Mouse (Mus musculus) hindbrain, embryonic 16.5 days (tissue): ENCODE data around the gene Zfp217. TPM values are rescaled to one million over a fixed set of nuclear protein-coding genes. Genes with fewer than 3 reads are reported as not detected.

Experiments used
- ATAC-seq: fragments of 200-750 bp; cut with Nextera tagmentation; 2 replicates; pipeline ENCODE4 v1.8.0; 2017; ENCODE audit warnings: moderate TSS enrichment, moderate library complexity
- H3K27ac ChIP-seq: fragments of 300-500 bp; sonication (generic); 2 replicates; pipeline ENCODE4 v1.5.1; 2014; ENCODE audit warnings: low read depth, mild to moderate bottlenecking, control low read depth, low read length, moderate library complexity
- H3K27me3 ChIP-seq: fragments of 300-500 bp; sonication (generic); replicated peaks from 2 replicates; pipeline ENCODE4 v1.6.1; 2014; ENCODE audit warnings: low read length; ENCODE audit not compliant: control insufficient read depth, insufficient read depth
- H3K36me3 ChIP-seq: fragments of 300-500 bp; sonication (generic); 2 replicates; pipeline ENCODE4 v1.6.1; 2014; ENCODE audit warnings: mild to moderate bottlenecking, low read length, moderate library complexity, mixed read lengths; ENCODE audit not compliant: control insufficient read depth, insufficient read depth
- H3K4me1 ChIP-seq: fragments of 300-500 bp; sonication (generic); 2 replicates; pipeline ENCODE4 v1.6.1; 2014; ENCODE audit warnings: low read depth, low read length; ENCODE audit not compliant: control insufficient read depth, insufficient read depth
- H3K4me2 ChIP-seq: fragments of 300-500 bp; sonication (generic); 2 replicates; pipeline ENCODE4 v1.6.1; 2014; ENCODE audit warnings: mild to moderate bottlenecking, low read length, control low read depth, moderate library complexity
- H3K4me3 ChIP-seq: fragments of 300-500 bp; sonication (generic); 2 replicates; pipeline ENCODE4 v1.5.1; 2014; ENCODE audit warnings: mild to moderate bottlenecking, low read length, control low read depth, moderate library complexity
- H3K9ac ChIP-seq: fragments of 300-500 bp; sonication (generic); 2 replicates; pipeline ENCODE4 v1.6.1; 2014; ENCODE audit warnings: low read depth, mild to moderate bottlenecking, control low read depth, low read length, moderate library complexity
- H3K9me3 ChIP-seq: fragments of 300-500 bp; sonication (generic); 2 replicates; pipeline ENCODE4 v1.6.1; 2014; ENCODE audit warnings: mild to moderate bottlenecking, low read length, moderate library complexity; ENCODE audit not compliant: control insufficient read depth
- WGBS: fragments of 180-500 bp; shearing (Covaris S2); extraction: QIAGEN DNeasy Blood & Tissue Kit; methylation state at CpG from one replicate; pipeline ENCODE4 v1.1.7; 2014; 5-methylcytosine and 5-hydroxymethylcytosine counted together
- polyA plus RNA-seq: library from polyadenylated mRNA; unstranded; fragments of >200 nt; fragmentation: Nextera tagmentation; extraction: Ambion mirVana; gene quantifications from 2 replicates; pipeline ENCODE4 v1.2.1, GENCODE M21; 2015

The Zfp217 gene
- polyA plus RNA-seq, 1 experiment from 2014 or later: 1.0 TPM

DNA sequence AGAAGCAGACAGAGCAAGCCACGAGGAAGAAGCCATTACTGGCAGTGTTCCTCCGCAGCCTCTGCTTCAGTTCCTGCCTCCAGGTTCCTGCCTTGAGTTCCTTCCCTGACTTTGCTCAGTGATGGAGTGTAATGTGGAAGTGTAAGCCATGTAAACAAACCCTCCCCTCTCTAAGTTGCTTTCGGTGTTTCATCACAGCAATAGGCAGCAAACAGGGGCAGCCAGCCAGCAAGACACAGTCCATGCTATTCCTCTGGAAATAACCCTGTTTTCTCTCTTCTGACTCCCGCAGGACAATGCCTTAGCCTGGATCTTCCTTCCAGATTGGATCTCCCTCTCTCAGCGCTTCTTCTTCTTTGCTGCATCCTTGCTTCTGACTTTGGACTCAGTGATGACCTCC, 77.9 kb downstream of the Zfp217 start:
- peaks cover 5% of the 10 kb centered on the region; the same call in 1 of the 2 replicates for H3K4me1 ChIP-seq
- no peak overlapping the region for H3K9ac ChIP-seq
- no peaks in the 10 kb centered on the region for H3K27me3 ChIP-seq
- no peak for ATAC-seq
- H3K9me3 ChIP-seq: peaks cover 3% of the 10 kb centered on the region; the same call in 1 of the 2 replicates
- 77% methylated on average over 5 of the region's 5 CpGs for WGBS
- no peak overlapping the region for H3K27ac ChIP-seq
- H3K4me2 ChIP-seq: no peak overlapping the region
- H3K36me3 ChIP-seq: no peaks in the 10 kb centered on the region
- H3K4me3 ChIP-seq: no peak overlapping the region

DNA sequence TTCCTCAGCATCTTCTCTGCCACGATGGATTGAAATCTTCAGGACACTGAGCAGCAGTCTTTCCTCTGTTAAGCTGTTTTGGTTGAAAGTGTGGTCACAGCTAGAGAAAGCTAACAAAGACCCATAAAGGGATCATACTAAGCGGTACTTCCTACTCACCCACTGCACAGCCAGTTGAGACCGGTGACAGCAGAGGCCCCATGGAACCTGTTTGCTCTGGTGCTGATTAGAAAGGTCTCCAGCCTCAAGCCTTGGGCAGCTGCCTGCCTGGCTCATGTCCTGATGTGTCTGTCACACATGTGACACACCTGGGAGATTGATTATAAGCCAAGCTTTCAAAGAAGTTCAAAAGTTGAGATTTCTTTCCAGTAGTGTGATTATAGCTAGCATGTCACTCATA, 85.5 kb downstream of the Zfp217 start:
- H3K9ac ChIP-seq: no peak overlapping the region
- no peaks in the 10 kb centered on the region for H3K27me3 ChIP-seq
- H3K27ac ChIP-seq: no peak overlapping the region
- no peaks in the 10 kb centered on the region for H3K4me1 ChIP-seq
- H3K9me3 ChIP-seq: peaks cover 3% of the 10 kb centered on the region; the same call in 1 of the 2 replicates
- WGBS: 86% methylated on average over 3 of the region's 3 CpGs
- ATAC-seq: no peak
- H3K36me3 ChIP-seq: no peaks in the 10 kb centered on the region
- no peak overlapping the region for H3K4me2 ChIP-seq
- no peak overlapping the region for H3K4me3 ChIP-seq

DNA sequence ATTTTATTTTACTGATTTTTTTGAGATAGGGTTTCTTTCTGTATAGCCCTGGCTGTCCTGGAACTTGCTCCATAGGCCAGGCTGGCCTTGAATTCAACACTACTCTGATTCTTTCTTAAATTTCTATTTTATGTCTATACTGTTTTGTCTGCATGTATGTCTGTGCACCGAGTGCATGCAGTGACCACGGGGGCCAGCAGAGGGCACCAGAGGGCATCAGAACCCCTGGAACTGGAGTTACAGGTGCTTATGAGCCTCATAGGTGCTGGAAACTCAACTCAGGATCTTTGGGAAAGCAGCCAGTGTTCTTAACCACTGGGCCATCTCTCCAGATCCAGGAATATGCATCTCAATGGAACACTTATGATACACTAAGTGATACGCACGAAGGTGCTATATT, 87.8 kb downstream of the Zfp217 start:
- no peak for ATAC-seq
- H3K4me2 ChIP-seq: no peak overlapping the region
- H3K36me3 ChIP-seq: no peaks in the 10 kb centered on the region
- no peaks in the 10 kb centered on the region for H3K9me3 ChIP-seq
- no peaks in the 10 kb centered on the region for H3K27me3 ChIP-seq
- no peak overlapping the region for H3K4me3 ChIP-seq
- H3K27ac ChIP-seq: no peak overlapping the region
- H3K9ac ChIP-seq: no peak overlapping the region
- 66% methylated on average over 4 of the region's 4 CpGs for WGBS
- no peaks in the 10 kb centered on the region for H3K4me1 ChIP-seq

DNA sequence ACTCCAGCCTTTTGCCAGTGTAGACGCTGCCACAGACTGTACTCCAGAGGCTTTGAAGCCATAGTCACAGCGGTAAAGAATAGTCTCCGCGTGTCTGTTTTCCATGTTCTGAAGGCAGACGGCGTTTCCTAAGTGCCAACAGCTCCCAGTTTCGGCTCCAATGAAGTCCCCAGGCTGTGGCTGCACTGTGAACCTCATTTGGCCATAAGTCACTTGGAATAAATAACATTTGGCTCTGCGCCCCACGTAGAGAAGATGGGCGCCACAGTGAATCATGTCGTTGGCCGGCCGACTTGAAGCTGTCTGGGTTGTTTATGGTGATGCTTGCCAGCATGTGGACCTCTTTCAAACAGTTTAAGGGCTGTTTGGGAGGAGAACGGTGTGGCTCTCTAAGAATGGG, 89.1 kb downstream of the Zfp217 start:
- Histone ChIP-seq H3K4me1 (no peaks in the 10 kb centered on the region), H3K9me3 (no peaks in the 10 kb centered on the region), H3K27ac (no peak overlapping the region), H3K9ac (no peak overlapping the region), H3K36me3 (no peaks in the 10 kb centered on the region), H3K27me3 (no peaks in the 10 kb centered on the region), H3K4me2 (no peak overlapping the region), H3K4me3 (no peak overlapping the region)
- WGBS: 65% methylated on average over 14 of the region's 14 CpGs
- ATAC-seq: peak; percentile 86
